ENCODE assay signal across 8 mouse cellular contexts in genomic region chr7:45129776-45130512, GRCm38 (mm10). TPM values are rescaled to one million over a fixed set of nuclear protein-coding genes. Genes with fewer than 3 reads are reported as not detected.
A peak's percentile ranks its signal among the peaks of the same experiment; 100 is the strongest.
DNase-seq lines count a peak whose midpoint lies in the region; ATAC-seq and TF ChIP-seq lines count a peak whose summit lies in the region.

No protein-coding gene starts in this region.

- no peak for TF ChIP-seq CTCF in gastrocnemius, adult 2 months (IDR thresholded peaks at IDR 0.05)
- no peak for TF ChIP-seq CTCF in E14TG2a.4 (conservative IDR thresholded peaks at IDR 0.05; ENCODE audit: low read length)

- no peak for ATAC-seq in forebrain, embryonic 12.5 days (ENCODE audit: low FRiP score)
- no peak for ATAC-seq in liver, embryonic 13.5 days (ENCODE audit: low read depth)
- ATAC-seq in CD4-positive, CD25-positive, alpha-beta regulatory T cell, adult 4 months = no peak

- peak overlapping the region; percentile 87 for H3K4me2 ChIP-seq in forebrain, embryonic 12.5 days
- peak overlapping the region; percentile 87 for H3K4me2 ChIP-seq in liver, embryonic 13.5 days

- H3K9ac ChIP-seq in forebrain, embryonic 12.5 days = peak overlapping the region; percentile 71; the same call in 1 of the 2 replicates
- H3K9ac ChIP-seq in liver, embryonic 13.5 days = peak overlapping the region; percentile 83

- peak overlapping the region; percentile 78 for H3K4me3 ChIP-seq in gastrocnemius, adult 2 months
- H3K4me3 ChIP-seq in E14TG2a.4 (replicated peaks; ENCODE audit: low read length) = peak overlapping the region; percentile 92
- H3K4me3 ChIP-seq in forebrain, embryonic 12.5 days (replicated peaks) = peak overlapping the region; percentile 83
- H3K4me3 ChIP-seq in liver, embryonic 13.5 days (replicated peaks) = peak overlapping the region; percentile 71

- peak overlapping the region; percentile 89 for H3K27ac ChIP-seq in gastrocnemius, adult 2 months
- peak overlapping the region; percentile 95 for H3K27ac ChIP-seq in forebrain, embryonic 12.5 days
- H3K27ac ChIP-seq in liver, embryonic 13.5 days = peak overlapping the region; percentile 91

- no peak for DNase-seq in gastrocnemius, adult 2 months
- no peak for DNase-seq in gastrocnemius, postnatal 25 days
- no peak for DNase-seq in liver, embryonic 13.5 days
- no peak for DNase-seq in layer of hippocampus, adult 9-11 months
- DNase-seq in natural killer cell, adult 2 months (ENCODE audit: low spot score in 2 of 2) = no peak

- no peaks in the 10 kb centered on the region; the same call in 1 of the 2 replicates for H3K27me3 ChIP-seq in E14TG2a.4 (ENCODE audit: insufficient read depth, low read length)
- peaks cover 7% of the 10 kb centered on the region for H3K27me3 ChIP-seq in forebrain, embryonic 12.5 days
- no peaks in the 10 kb centered on the region for H3K27me3 ChIP-seq in liver, embryonic 13.5 days

- H3K4me1 ChIP-seq in E14TG2a.4 (replicated peaks; ENCODE audit: low read depth, low read length) = peaks cover 53% of the 10 kb centered on the region
- H3K4me1 ChIP-seq in forebrain, embryonic 12.5 days = peaks cover 34% of the 10 kb centered on the region
- peaks cover 76% of the 10 kb centered on the region for H3K4me1 ChIP-seq in liver, embryonic 13.5 days (replicated peaks)

- 56% methylated on average over 15 of the region's 15 CpGs for WGBS in forebrain, embryonic 12.5 days
- WGBS in liver, embryonic 13.5 days (ENCODE audit: insufficient replicate concordance) = 38% methylated on average over 15 of the region's 15 CpGs

- peaks cover 29% of the 10 kb centered on the region for H3K36me3 ChIP-seq in E14TG2a.4 (ENCODE audit: insufficient read depth, low read length)
- peaks cover 27% of the 10 kb centered on the region for H3K36me3 ChIP-seq in forebrain, embryonic 12.5 days (replicated peaks)
- peaks cover 41% of the 10 kb centered on the region for H3K36me3 ChIP-seq in liver, embryonic 13.5 days

- intact Hi-C loops in gastrocnemius, adult 2 months (cut with DNase I) = no loop called here

- H3K9me3 ChIP-seq in E14TG2a.4 (ENCODE audit: low read length) = no peaks in the 10 kb centered on the region
- H3K9me3 ChIP-seq in forebrain, embryonic 12.5 days = no peaks in the 10 kb centered on the region
- no peaks in the 10 kb centered on the region for H3K9me3 ChIP-seq in liver, embryonic 13.5 days (replicated peaks)

RNA-seq across cellular contexts. Expression of gene Rpl13a, which starts 1.4 kb away (rescaled TPM):
- total RNA-seq in gastrocnemius, adult 2 months (2021) = 100 to 1,000 TPM; 552 to 624 TPM
- total RNA-seq in gastrocnemius, postnatal 25 days (2021) = 100 to 1,000 TPM; 520 to 561 TPM
- polyA plus RNA-seq in forebrain, embryonic 12.5 days (2016; fragmentation: Nextera tagmentation; extraction: Ambion mirVana) = 1,106 and 1,135 TPM in 2 replicates
- polyA plus RNA-seq in liver, embryonic 13.5 days (2015; fragmentation: Nextera tagmentation; extraction: Ambion mirVana) = 972 and 1,063 TPM in 2 replicates
- 1,000 to 10,000 TPM; 5,632 to 7,602 TPM for polyA plus RNA-seq in CD4-positive, CD25-positive, alpha-beta regulatory T cell, adult 4 months (2017; shearing (Covaris generic))

RNA-seq across cellular contexts. Expression of gene Rps11, which starts 5.7 kb away (rescaled TPM):
- total RNA-seq in gastrocnemius, adult 2 months (2021) = 100 to 1,000 TPM; 457 to 518 TPM
- 100 to 1,000 TPM; 413 to 448 TPM for total RNA-seq in gastrocnemius, postnatal 25 days (2021)
- polyA plus RNA-seq in forebrain, embryonic 12.5 days (2016; fragmentation: Nextera tagmentation; extraction: Ambion mirVana) = 1,226 and 1,285 TPM in 2 replicates
- 1,277 and 1,372 TPM in 2 replicates for polyA plus RNA-seq in liver, embryonic 13.5 days (2015; fragmentation: Nextera tagmentation; extraction: Ambion mirVana)
- polyA plus RNA-seq in CD4-positive, CD25-positive, alpha-beta regulatory T cell, adult 4 months (2017; shearing (Covaris generic)) = 1,000 to 10,000 TPM; 3,755 to 5,441 TPM

RNA-seq across cellular contexts. Expression of gene Gm45713, which starts 6.1 kb away (rescaled TPM):
- under 1 TPM in 1 of 2 experiments, not detected in 1; 0.26 TPM for total RNA-seq in gastrocnemius, adult 2 months (2021)
- not detected for total RNA-seq in gastrocnemius, postnatal 25 days (2021)
- polyA plus RNA-seq in forebrain, embryonic 12.5 days (2016; fragmentation: Nextera tagmentation; extraction: Ambion mirVana) = 0.27 TPM in 1 of 2 replicates, not detected in the other
- polyA plus RNA-seq in liver, embryonic 13.5 days (2015; fragmentation: Nextera tagmentation; extraction: Ambion mirVana) = 0.12 and 0.37 TPM in 2 replicates
- polyA plus RNA-seq in CD4-positive, CD25-positive, alpha-beta regulatory T cell, adult 4 months (2017; shearing (Covaris generic)) = not detected

RNA-seq across cellular contexts. Expression of gene Flt3l, which starts 6.3 kb away (rescaled TPM):
- 1 to 10 TPM; 2.2 to 3.3 TPM for total RNA-seq in gastrocnemius, adult 2 months (2021)
- 1 to 10 TPM; 4.2 TPM for total RNA-seq in gastrocnemius, postnatal 25 days (2021)
- 0.21 and 0.72 TPM in 2 replicates for polyA plus RNA-seq in forebrain, embryonic 12.5 days (2016; fragmentation: Nextera tagmentation; extraction: Ambion mirVana)
- polyA plus RNA-seq in liver, embryonic 13.5 days (2015; fragmentation: Nextera tagmentation; extraction: Ambion mirVana) = 4.5 and 5.4 TPM in 2 replicates
- 10 to 100 TPM; 89.0 to 91.7 TPM for polyA plus RNA-seq in CD4-positive, CD25-positive, alpha-beta regulatory T cell, adult 4 months (2017; shearing (Covaris generic))

RNA-seq across cellular contexts. Expression of gene Pih1d1, which starts 24.2 kb away (rescaled TPM):
- 10 to 100 TPM; 34.7 to 39.7 TPM for total RNA-seq in gastrocnemius, adult 2 months (2021)
- total RNA-seq in gastrocnemius, postnatal 25 days (2021) = 10 to 100 TPM; 32.0 to 38.1 TPM
- polyA plus RNA-seq in forebrain, embryonic 12.5 days (2016; fragmentation: Nextera tagmentation; extraction: Ambion mirVana) = 95.0 and 97.5 TPM in 2 replicates
- 51.7 and 54.8 TPM in 2 replicates for polyA plus RNA-seq in liver, embryonic 13.5 days (2015; fragmentation: Nextera tagmentation; extraction: Ambion mirVana)
- 10 to 100 TPM; 40.4 to 50.6 TPM for polyA plus RNA-seq in CD4-positive, CD25-positive, alpha-beta regulatory T cell, adult 4 months (2017; shearing (Covaris generic))
